Mouse (Mus musculus) kidney, postnatal 0 days (tissue): ENCODE results near the gene Gm17651. TPM values are rescaled to one million over a fixed set of nuclear protein-coding genes. Genes with fewer than 3 reads are reported as not detected.
A peak's percentile ranks its signal among the peaks of the same experiment; 100 is the strongest.

ENCODE experiments used
- ATAC-seq: fragments of 200-750 bp; cut with Nextera tagmentation; replicated peaks from 2 replicates; pipeline ENCODE4 v1.8.0; 2017; ENCODE audit warnings: low read depth, moderate number of reproducible peaks, moderate TSS enrichment, moderate library complexity; ENCODE audit not compliant: low FRiP score
- DNase-seq: peaks from one replicate; pipeline ENCODE4 v3.0.0-alpha.2; 2016; ENCODE audit warnings: low spot score
- H3K27ac ChIP-seq: fragments of 300-500 bp; sonication (generic); 2 replicates; pipeline ENCODE4 v1.5.1; 2014; ENCODE audit warnings: mild to moderate bottlenecking
- H3K27me3 ChIP-seq: fragments of 300-500 bp; sonication (generic); 2 replicates; pipeline ENCODE4 v1.6.1; 2014; ENCODE audit warnings: low read length, mixed read lengths; ENCODE audit not compliant: insufficient read depth
- H3K36me3 ChIP-seq: fragments of 300-500 bp; sonication (generic); 2 replicates; pipeline ENCODE4 v1.6.1; 2014; ENCODE audit warnings: low read length, mixed read lengths; ENCODE audit not compliant: insufficient read depth
- H3K4me1 ChIP-seq: fragments of 300-500 bp; sonication (generic); replicated peaks from 2 replicates; pipeline ENCODE4 v1.6.1; 2014; ENCODE audit warnings: antibody characterized with exemption, low read length, mixed read lengths; ENCODE audit not compliant: insufficient read depth
- H3K4me2 ChIP-seq: fragments of 300-500 bp; sonication (generic); 2 replicates; pipeline ENCODE4 v1.6.1; 2014; ENCODE audit warnings: mild to moderate bottlenecking, low read length, moderate library complexity, mixed read lengths
- H3K4me3 ChIP-seq: fragments of 300-500 bp; sonication (generic); replicated peaks from 2 replicates; pipeline ENCODE4 v1.5.1; 2014; ENCODE audit warnings: low read depth, low read length
- H3K9ac ChIP-seq: fragments of 300-500 bp; sonication (generic); 2 replicates; pipeline ENCODE4 v1.6.1; 2014; ENCODE audit warnings: low read depth, low read length
- H3K9me3 ChIP-seq: fragments of 300-500 bp; sonication (generic); replicated peaks from 2 replicates; pipeline ENCODE4 v1.6.1; 2016; ENCODE audit warnings: low read length, inconsistent platforms, mixed read lengths
- CTCF ChIP-seq: IDR thresholded peaks from 2 replicates; pipeline ENCODE4 v1.5.1; 2016; ENCODE audit warnings: antibody characterized with exemption, low read depth, mild to moderate bottlenecking, moderate library complexity
- whole genome bisulfite sequencing: fragments of 180-500 bp; shearing (Covaris S2); extraction: QIAGEN DNeasy Blood & Tissue Kit; methylation state at CpG from one replicate; pipeline ENCODE4 v1.1.7; 2014; 5-methylcytosine and 5-hydroxymethylcytosine counted together
- polyA plus RNA-seq: library from polyadenylated mRNA; unstranded; fragments of >200 nt; fragmentation: Nextera tagmentation; extraction: Ambion mirVana; gene quantifications from 2 replicates; pipeline ENCODE4 v1.2.1, GENCODE M21; 2015

Gene Gm17651
- polyA plus RNA-seq, 1 experiment from 2014 or later, result not detected

DNA sequence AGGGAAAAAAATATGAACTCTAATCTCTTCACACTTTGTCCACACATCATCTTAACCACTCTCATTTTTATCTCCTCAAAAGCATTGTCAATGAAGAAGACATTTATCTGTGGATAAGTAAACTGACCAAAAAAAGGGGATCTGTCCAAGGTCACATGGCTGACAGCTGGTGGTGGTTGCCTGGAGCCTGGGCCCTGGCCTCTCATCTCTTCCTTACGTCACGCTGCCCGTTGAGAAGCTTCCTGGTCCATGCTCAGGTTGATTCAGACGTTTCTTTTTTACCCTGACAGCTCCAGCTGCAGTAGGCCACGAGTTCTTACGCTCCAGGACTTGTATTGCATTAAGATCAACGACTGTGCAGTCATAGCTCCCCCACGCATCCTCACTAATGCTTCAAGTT, 8.3 kb downstream of the Gm17651 start:
- peaks cover 33% of the 10 kb centered on the region for H3K36me3 ChIP-seq
- no peak for TF ChIP-seq CTCF
- H3K4me3 ChIP-seq, result no peak overlapping the region
- H3K9ac ChIP-seq, result no peak overlapping the region
- H3K27ac ChIP-seq, result no peak overlapping the region
- no peaks in the 10 kb centered on the region for H3K27me3 ChIP-seq
- no peaks in the 10 kb centered on the region for H3K4me1 ChIP-seq
- H3K4me2 ChIP-seq, result no peak overlapping the region
- WGBS, result 68% methylated on average over 8 of the region's 8 CpGs
- DNase-seq (no peak), ATAC-seq (no peak)
- H3K9me3 ChIP-seq, result no peaks in the 10 kb centered on the region

DNA sequence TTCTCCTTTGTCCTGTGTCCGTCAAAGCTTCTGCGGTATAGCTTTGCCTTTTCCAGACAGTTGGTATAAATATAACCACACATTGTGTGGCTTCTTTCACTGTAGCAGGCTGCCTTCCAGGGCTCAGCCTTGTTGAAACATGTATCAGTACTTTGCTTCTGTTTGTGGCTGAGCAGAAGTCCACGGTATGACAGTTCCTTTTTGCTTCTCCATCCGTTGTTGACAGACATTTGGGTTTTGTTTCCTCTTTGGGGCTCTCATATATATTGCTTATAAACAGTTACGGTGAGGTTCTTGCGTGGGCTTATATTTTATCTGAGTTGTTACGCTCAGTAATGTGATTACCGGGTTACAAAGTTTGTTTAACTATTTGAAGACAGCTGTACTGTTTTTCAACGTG, 9.0 kb downstream of the Gm17651 start:
- Histone ChIP-seq H3K9me3 (no peaks in the 10 kb centered on the region), H3K27me3 (no peaks in the 10 kb centered on the region), H3K4me2 (no peak overlapping the region), H3K27ac (no peak overlapping the region), H3K4me3 (no peak overlapping the region), H3K9ac (no peak overlapping the region), H3K4me1 (no peaks in the 10 kb centered on the region), H3K36me3 (peaks cover 32% of the 10 kb centered on the region)
- ATAC-seq (no peak), DNase-seq (no peak)
- WGBS, result 87% methylated on average over 9 of the region's 9 CpGs
- no peak for TF ChIP-seq CTCF

DNA sequence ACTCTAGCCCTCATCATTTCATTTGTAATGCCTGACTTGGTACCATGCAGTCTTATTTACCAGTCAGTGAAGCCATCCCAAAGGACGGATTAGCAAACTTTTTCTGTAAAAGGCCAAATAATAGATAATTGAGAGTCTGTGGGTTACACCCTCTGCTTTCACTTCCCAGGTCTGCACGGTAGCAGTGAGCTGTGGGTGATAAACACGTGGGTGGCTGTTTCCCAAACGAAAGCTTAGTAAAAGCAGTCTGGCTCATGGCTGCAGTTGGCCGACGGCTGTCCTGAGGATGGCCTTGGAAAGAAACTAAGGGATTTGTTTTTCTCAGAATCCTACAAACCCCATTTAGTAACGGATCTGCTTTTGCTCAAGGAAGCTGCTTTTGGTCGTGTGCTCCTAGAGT, 13.3 kb downstream of the Gm17651 start:
- H3K27me3 ChIP-seq, result no peaks in the 10 kb centered on the region
- no peak overlapping the region for H3K4me2 ChIP-seq
- ATAC-seq (no peak), DNase-seq (no peak)
- H3K9ac ChIP-seq, result no peak overlapping the region
- no peak overlapping the region for H3K4me3 ChIP-seq
- H3K4me1 ChIP-seq, result 0 out of 2 replicates have a peak, but pooled peaks cover 10% of the 10 kb centered on the region
- no peaks in the 10 kb centered on the region for H3K9me3 ChIP-seq
- peaks cover 12% of the 10 kb centered on the region for H3K36me3 ChIP-seq
- 70% methylated on average over 8 of the region's 8 CpGs for WGBS
- TF ChIP-seq CTCF, result no peak
- H3K27ac ChIP-seq, result no peak overlapping the region

DNA sequence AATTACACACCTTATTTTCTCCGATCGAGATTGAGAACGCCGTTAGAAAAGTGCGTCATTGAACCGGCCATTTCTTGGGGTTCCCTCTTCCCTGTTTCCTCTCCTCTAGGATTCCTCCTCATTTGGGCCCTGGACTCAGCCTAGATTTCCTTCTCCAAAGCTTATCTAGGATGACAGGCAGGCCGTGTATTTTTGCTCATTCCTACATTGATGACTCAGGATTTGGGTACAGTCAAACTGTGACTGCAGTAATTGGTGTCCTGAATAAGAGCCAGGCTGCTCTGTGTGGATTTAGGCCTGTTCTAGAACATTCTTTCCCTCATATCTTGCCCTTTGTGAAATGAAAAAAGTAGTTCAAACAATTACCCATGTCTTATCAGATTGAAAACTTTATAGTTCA, 14.7 kb downstream of the Gm17651 start:
- WGBS, result 86% methylated on average over 7 of the region's 7 CpGs
- DNase-seq (no peak), ATAC-seq (no peak)
- TF ChIP-seq CTCF, result no peak
- H3K9me3 ChIP-seq, result no peaks in the 10 kb centered on the region
- H3K9ac ChIP-seq, result no peak overlapping the region
- no peak overlapping the region for H3K27ac ChIP-seq
- H3K27me3 ChIP-seq, result no peaks in the 10 kb centered on the region
- H3K4me2 ChIP-seq, result no peak overlapping the region
- no peak overlapping the region for H3K4me3 ChIP-seq
- H3K4me1 ChIP-seq, result 0 out of 2 replicates have a peak, but pooled peaks cover 10% of the 10 kb centered on the region
- peaks cover 8% of the 10 kb centered on the region; the same call in 1 of the 2 replicates for H3K36me3 ChIP-seq

DNA sequence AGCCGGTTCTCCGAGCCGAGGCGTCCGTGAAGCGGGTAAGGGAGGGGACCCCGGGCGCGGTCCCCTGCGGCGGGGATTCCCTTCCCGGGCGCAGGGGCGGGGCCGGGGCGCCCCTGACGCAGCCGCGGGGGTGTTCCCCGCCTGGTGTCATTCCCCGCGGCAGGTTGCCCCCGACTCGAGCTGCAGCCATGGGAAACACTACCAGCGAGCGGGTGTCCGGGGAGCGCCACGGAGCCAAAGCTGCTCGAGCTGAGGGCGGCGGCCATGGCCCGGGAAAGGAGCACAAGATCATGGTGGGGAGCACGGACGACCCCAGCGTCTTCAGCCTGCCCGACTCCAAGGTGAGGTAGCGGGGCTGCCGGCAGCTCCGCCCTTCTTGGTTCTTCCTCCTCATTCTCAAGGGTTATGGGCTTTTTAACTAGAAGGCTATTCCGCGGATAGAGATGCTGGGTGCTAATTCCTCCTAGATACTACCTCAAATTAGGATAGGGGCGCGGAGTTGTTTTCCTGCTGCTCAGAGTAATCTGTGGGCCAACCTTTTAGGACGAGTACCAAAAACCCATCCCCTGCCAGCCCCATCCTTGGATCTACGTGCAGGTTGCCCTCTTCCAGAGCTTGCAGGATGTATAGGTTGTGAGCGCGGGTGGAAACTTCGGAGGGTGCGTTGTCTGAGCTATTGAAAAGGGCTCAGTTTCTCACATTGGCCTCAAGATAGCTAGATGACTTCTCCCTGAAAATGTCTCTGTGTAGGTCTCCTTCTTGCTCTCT, 15.9 kb downstream of the Gm17651 start:
- TF ChIP-seq CTCF, result no peak
- Histone ChIP-seq H3K4me1 (0 out of 2 replicates have a peak, but pooled peaks cover 10% of the 10 kb centered on the region), H3K4me2 (peak overlapping the region; percentile 90), H3K9me3 (no peaks in the 10 kb centered on the region), H3K9ac (peak overlapping the region; percentile 70), H3K4me3 (peak overlapping the region; percentile 91), H3K27ac (peak overlapping the region; percentile 36; the same call in 1 of the 2 replicates), H3K27me3 (no peaks in the 10 kb centered on the region), H3K36me3 (no peaks in the 10 kb centered on the region)
- DNase-seq (peak; percentile 54), ATAC-seq (peak; percentile 67; the same call in 1 of the 2 replicates)
- WGBS, result under 1% methylated on average over 44 of the region's 50 CpGs

DNA sequence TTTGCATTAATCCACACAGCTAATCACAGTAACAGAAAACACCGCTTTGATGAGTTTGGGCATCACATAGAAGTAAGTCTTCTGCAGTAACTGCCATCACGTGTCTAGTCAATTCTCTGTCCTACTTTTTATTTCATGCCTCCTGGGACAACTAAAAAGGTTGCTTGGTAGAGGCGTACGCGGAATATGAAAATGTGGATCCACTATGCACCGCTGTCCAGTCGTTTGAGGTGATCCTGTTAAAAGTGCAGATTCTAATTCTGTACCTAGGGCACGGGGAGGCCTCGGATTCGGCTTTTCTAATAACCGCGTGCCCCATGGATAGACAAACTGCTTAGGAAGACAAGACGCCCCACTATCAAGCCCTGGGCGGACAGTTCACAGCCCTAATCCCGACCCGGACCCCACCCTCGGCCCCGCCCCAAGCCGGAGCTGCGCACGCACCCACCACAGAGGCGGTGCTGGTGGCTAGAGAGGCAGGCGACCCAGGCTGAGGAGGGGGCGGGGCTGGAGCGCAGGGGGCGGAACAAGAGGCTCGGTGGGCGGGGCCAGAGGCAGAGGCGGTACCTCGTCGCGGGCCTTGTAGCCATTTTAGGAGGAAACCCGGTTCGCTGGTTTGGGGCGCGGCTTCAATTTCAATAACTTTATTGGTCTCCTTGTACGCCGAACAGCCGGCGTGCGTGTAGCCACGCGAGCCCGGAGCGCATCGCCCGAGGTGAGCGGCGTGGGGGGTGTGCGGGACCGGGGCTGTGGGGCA, 16.7 kb downstream of the Gm17651 start, which contains the start of gene Prkab2:
TSS of gene Prkab2 (plus strand) at position 539 of the 757 bp plus-strand sequence.
- peak; percentile 99 for DNase-seq
- Histone ChIP-seq H3K27me3 (no peaks in the 10 kb centered on the region), H3K9me3 (no peaks in the 10 kb centered on the region), H3K27ac (peak within 1 kb of the TSS; percentile 36; the same call in 1 of the 2 replicates), H3K4me3 (peak within 1 kb of the TSS; percentile 91), H3K4me1 (0 out of 2 replicates have a peak, but pooled peaks cover 10% of the 10 kb centered on the region), H3K9ac (peak within 1 kb of the TSS; percentile 70), H3K4me2 (peak within 1 kb of the TSS; percentile 90), H3K36me3 (no peaks in the 10 kb centered on the region)
- no peak for TF ChIP-seq CTCF
- ATAC-seq, result peak; percentile 93
- 2% methylated on average over 49 of the region's 51 CpGs for WGBS
